Mouse (Mus musculus) monocyte, adult 5-6 weeks (primary cell): ENCODE results near the gene Preb. TPM values are rescaled to one million over a fixed set of nuclear protein-coding genes. Genes with fewer than 3 reads are reported as not detected.
A peak's percentile ranks its signal among the peaks of the same experiment; 100 is the strongest.

Experiments used
- ATAC-seq: fragments of 153-309, 156-312 bp; replicated peaks from 2 replicates; pipeline ENCODE4 v1.8.0; 2017; ENCODE audit warnings: mild to moderate bottlenecking; ENCODE audit not compliant: low TSS enrichment, insufficient number of reproducible peaks, severe bottlenecking, poor library complexity, low FRiP score
- total RNA-seq: library from RNA; stranded (forward); fragments of 200-1000, 200-491, 200-594 nt; gene quantifications from 3 replicates; pipeline ENCODE4 v1.2.3, GENCODE M21; 2017

Gene Preb
- total RNA-seq, 1 experiment from 2014 or later, result 146 TPM

- no peak for ATAC-seq
These were observed 48.0 kb downstream of the Preb start for GRCm38 (mm10) chr5:30912156-30912555.

GRCm38 (mm10) chr5:30910481-30910880, 49.7 kb downstream of the Preb start:
- ATAC-seq, result no peak

GRCm38 (mm10) chr5:30909863-30910262, 50.3 kb downstream of the Preb start:
- ATAC-seq, result no peak

- ATAC-seq, result no peak
These were observed 50.9 kb downstream of the Preb start for GRCm38 (mm10) chr5:30909300-30909659.

GRCm38 (mm10) chr5:30908426-30909299, 51.5 kb downstream of the Preb start:
- ATAC-seq, result no peak

GRCm38 (mm10) chr5:30907413-30908059, 52.6 kb downstream of the Preb start, which contains the start of gene Ost4:
TSS of gene Ost4 (minus strand) at chr5:30907788.
- peak; percentile 92 for ATAC-seq

- no peak for ATAC-seq
These were observed 58.3 kb downstream of the Preb start for GRCm38 (mm10) chr5:30901860-30902259.

Other genes starting within 250 kb of the Preb start
- 0.19 to 1.4 TPM (median 0.21 TPM) in 3 replicates for gene Dpysl5, start 248.8 kb downstream of the Preb start, total RNA-seq
- 5.0 TPM in 1 of 3 replicates, not detected in the others for gene Mapre3, start 145.7 kb downstream of the Preb start, total RNA-seq
- gene Tmem214, start 92.3 kb downstream of the Preb start, total RNA-seq, result 10.4 to 21.4 TPM (median 10.8 TPM) in 3 replicates
- gene Agbl5, start 71.7 kb downstream of the Preb start, total RNA-seq, result 3.8 to 7.1 TPM (median 4.3 TPM) in 3 replicates
- 129 to 177 TPM (median 134 TPM) in 3 replicates for gene Ost4, start 52.6 kb downstream of the Preb start, total RNA-seq
- gene Emilin1, start 47.0 kb downstream of the Preb start, total RNA-seq, result 15.1 to 25.3 TPM (median 22.0 TPM) in 3 replicates
- gene Khk, start 38.9 kb downstream of the Preb start, total RNA-seq, result 26.4 to 32.2 TPM (median 29.8 TPM) in 3 replicates
- gene Cgref1, start 14.8 kb downstream of the Preb start, total RNA-seq, result not detected in 3 replicates
- 0.10 TPM in 1 of 3 replicates, not detected in the others for gene Tcf23, start 8.3 kb upstream of the Preb start, total RNA-seq
- 44.7 to 61.4 TPM (median 49.9 TPM) in 3 replicates for gene Atraid, start 88.0 kb upstream of the Preb start, total RNA-seq
- 0.38 to 3.7 TPM (median 3.0 TPM) in 3 replicates for gene Slc5a6, start 88.6 kb upstream of the Preb start, total RNA-seq
- gene Cad, start 94.4 kb upstream of the Preb start, total RNA-seq, result 4.8 to 18.4 TPM (median 9.6 TPM) in 3 replicates
- not detected in 3 replicates for gene Dnajc5g, start 145.9 kb upstream of the Preb start, total RNA-seq
- gene Slc30a3, start 147.9 kb upstream of the Preb start, total RNA-seq, result not detected in 3 replicates
- not detected in 3 replicates for gene Trim54, start 156.4 kb upstream of the Preb start, total RNA-seq
- gene Ucn, start 178.5 kb upstream of the Preb start, total RNA-seq, result not detected in 3 replicates
- 22.5 to 37.8 TPM (median 35.8 TPM) in 3 replicates for gene Mpv17, start 193.9 kb upstream of the Preb start, total RNA-seq
- gene Gm29609, start 219.6 kb upstream of the Preb start, total RNA-seq, result 1.4 to 2.5 TPM (median 2.2 TPM) in 3 replicates
- gene Gtf3c2, start 219.8 kb upstream of the Preb start, total RNA-seq, result 42.4 to 80.2 TPM (median 50.2 TPM) in 3 replicates
- gene Snx17, start 232.9 kb upstream of the Preb start, total RNA-seq, result 59.3 to 91.8 TPM (median 80.9 TPM) in 3 replicates
- gene Eif2b4, start 233.1 kb upstream of the Preb start, total RNA-seq, result 12.1 to 24.5 TPM (median 22.7 TPM) in 3 replicates
- gene Zfp513, start 241.9 kb upstream of the Preb start, total RNA-seq, result 13.8 to 18.5 TPM (median 16.0 TPM) in 3 replicates